Mouse (Mus musculus): ENCODE data around the gene Magi1.

- TF ChIP-seq TCF3 (IDR thresholded peaks at IDR 0.05; ENCODE audit: insufficient read length, low read depth) (no peak), POLR2A (IDR thresholded peaks at IDR 0.05; ENCODE audit: insufficient read length, low read depth) (no peak), POLR2AphosphoS2 (IDR thresholded peaks at IDR 0.05; ENCODE audit: insufficient read length, low read depth) (no peak), CEBPB (IDR thresholded peaks at IDR 0.05; ENCODE audit: insufficient read depth, poor library complexity, severe bottlenecking) (no peak), E2F4 (IDR thresholded peaks at IDR 0.05; ENCODE audit: insufficient read depth) (no peak), USF1 (IDR thresholded peaks at IDR 0.05; ENCODE audit: low read depth) (no peak)
Observed at GRCm38 (mm10) chr6:93996841-93997485, 286.8 kb downstream of the Magi1 start.

Measured in myocyte (in vitro differentiated cells).